Mouse (Mus musculus): ENCODE results near the gene Topors.

Gene Topors

DNA sequence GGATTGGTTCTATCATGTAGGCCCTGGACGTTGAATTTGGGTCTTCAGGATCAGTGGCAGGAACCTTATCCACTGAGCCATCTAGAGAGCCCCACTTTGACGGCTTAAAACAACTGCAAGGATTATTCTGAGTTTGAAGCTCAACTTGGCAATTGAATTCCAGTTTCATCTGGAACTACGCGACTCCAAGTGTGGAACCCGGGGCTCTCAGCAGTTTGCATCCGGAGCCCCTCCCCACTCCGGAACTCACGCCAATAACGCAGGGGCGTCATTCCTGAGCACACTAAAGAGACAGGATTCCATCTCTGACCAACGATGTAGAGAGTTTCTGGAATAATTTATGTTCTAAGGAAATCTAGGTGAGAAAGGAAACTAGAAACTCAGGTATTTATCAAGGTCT, 42.5 kb downstream of the Topors start:
- Histone ChIP-seq H3K9me3 (ENCODE audit: low read length) (no peaks in the 10 kb centered on the region), H3K4me1 (replicated peaks; ENCODE audit: low read depth, low read length) (peaks cover 80% of the 10 kb centered on the region), H3K27me3 (ENCODE audit: insufficient read depth, low read length) (no peaks in the 10 kb centered on the region), H3K36me3 (ENCODE audit: insufficient read depth, low read length) (peaks cover 22% of the 10 kb centered on the region), H3K4me3 (replicated peaks; ENCODE audit: low read length) (peak overlapping the region; percentile 55)
- TF ChIP-seq NANOG (IDR thresholded peaks at IDR 0.05; ENCODE audit: borderline replicate concordance, low read length) (0 out of 2 replicates have a peak, but pooled peaks have one; percentile 5), POU5F1 (IDR thresholded peaks at IDR 0.05; ENCODE audit: borderline replicate concordance, low read length) (no peak)

DNA sequence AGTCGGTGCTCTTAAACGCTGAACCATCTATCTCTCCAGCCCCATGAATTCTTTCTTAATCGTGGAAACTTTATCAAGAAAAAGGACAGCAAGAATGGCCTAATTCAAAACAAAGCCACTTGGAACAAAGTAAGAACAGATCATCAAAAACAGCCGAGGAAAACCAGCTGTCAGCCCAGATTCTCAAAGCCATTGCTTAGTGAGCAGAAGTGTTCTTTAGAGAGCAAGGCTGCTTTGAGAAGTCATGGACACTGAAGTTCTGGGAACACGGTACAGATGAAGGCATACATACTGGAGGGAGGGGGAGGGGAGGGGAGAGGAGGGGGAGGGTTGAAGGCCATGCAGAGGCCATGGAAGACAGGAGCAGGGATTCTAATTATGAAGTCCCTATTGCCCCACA, 43.6 kb downstream of the Topors start:
- Histone ChIP-seq H3K9me3 (ENCODE audit: low read length) (no peaks in the 10 kb centered on the region), H3K27me3 (ENCODE audit: insufficient read depth, low read length) (no peaks in the 10 kb centered on the region), H3K4me3 (replicated peaks; ENCODE audit: low read length) (no peak overlapping the region), H3K4me1 (replicated peaks; ENCODE audit: low read depth, low read length) (peaks cover 86% of the 10 kb centered on the region), H3K36me3 (ENCODE audit: insufficient read depth, low read length) (peaks cover 22% of the 10 kb centered on the region)
- TF ChIP-seq POU5F1 (IDR thresholded peaks at IDR 0.05; ENCODE audit: borderline replicate concordance, low read length) = no peak
- TF ChIP-seq NANOG (IDR thresholded peaks at IDR 0.05; ENCODE audit: borderline replicate concordance, low read length) = no peak
- no peak for TF ChIP-seq CTCF (conservative IDR thresholded peaks at IDR 0.05; ENCODE audit: low read length)

- Histone ChIP-seq H3K36me3 (ENCODE audit: insufficient read depth, low read length) (peaks cover 47% of the 10 kb centered on the region), H3K4me1 (replicated peaks; ENCODE audit: low read depth, low read length) (peaks cover 75% of the 10 kb centered on the region), H3K27me3 (ENCODE audit: insufficient read depth, low read length) (no peaks in the 10 kb centered on the region), H3K9me3 (ENCODE audit: low read length) (peaks cover 11% of the 10 kb centered on the region), H3K4me3 (replicated peaks; ENCODE audit: low read length) (peak overlapping the region; percentile 53)
- no peak for TF ChIP-seq NANOG (IDR thresholded peaks at IDR 0.05; ENCODE audit: borderline replicate concordance, low read length)
- TF ChIP-seq POU5F1 (IDR thresholded peaks at IDR 0.05; ENCODE audit: borderline replicate concordance, low read length) = no peak
- no peak for TF ChIP-seq CTCF (conservative IDR thresholded peaks at IDR 0.05; ENCODE audit: low read length)
Measured at GRCm38 (mm10) chr4:40221876-40222585, 47.6 kb downstream of the Topors start.

GRCm38 (mm10) chr4:40221004-40221760, 48.5 kb downstream of the Topors start:
- H3K9me3 ChIP-seq (ENCODE audit: low read length) = peaks cover 11% of the 10 kb centered on the region
- peak overlapping the region; percentile 74 for H3K4me3 ChIP-seq (replicated peaks; ENCODE audit: low read length)
- TF ChIP-seq CTCF (conservative IDR thresholded peaks at IDR 0.05; ENCODE audit: low read length) = no peak
- no peak for TF ChIP-seq NANOG (IDR thresholded peaks at IDR 0.05; ENCODE audit: borderline replicate concordance, low read length)
- no peak for TF ChIP-seq POU5F1 (IDR thresholded peaks at IDR 0.05; ENCODE audit: borderline replicate concordance, low read length)
- peaks cover 67% of the 10 kb centered on the region for H3K4me1 ChIP-seq (replicated peaks; ENCODE audit: low read depth, low read length)
- peaks cover 55% of the 10 kb centered on the region for H3K36me3 ChIP-seq (ENCODE audit: insufficient read depth, low read length)
- H3K27me3 ChIP-seq (ENCODE audit: insufficient read depth, low read length) = no peaks in the 10 kb centered on the region

GRCm38 (mm10) chr4:40220437-40220836, 49.2 kb downstream of the Topors start:
- Histone ChIP-seq H3K27me3 (ENCODE audit: insufficient read depth, low read length) (no peaks in the 10 kb centered on the region), H3K36me3 (ENCODE audit: insufficient read depth, low read length) (peaks cover 58% of the 10 kb centered on the region), H3K4me3 (replicated peaks; ENCODE audit: low read length) (peak overlapping the region; percentile 74), H3K4me1 (replicated peaks; ENCODE audit: low read depth, low read length) (peaks cover 59% of the 10 kb centered on the region), H3K9me3 (ENCODE audit: low read length) (peaks cover 11% of the 10 kb centered on the region)
- no peak for TF ChIP-seq CTCF (conservative IDR thresholded peaks at IDR 0.05; ENCODE audit: low read length)

- peak overlapping the region; percentile 74; the same call in 1 of the 2 replicates for H3K4me3 ChIP-seq (replicated peaks; ENCODE audit: low read length)
- TF ChIP-seq CTCF (conservative IDR thresholded peaks at IDR 0.05; ENCODE audit: low read length) = peak; percentile 28; the same call in 1 of the 2 replicates
- no peak for TF ChIP-seq NANOG (IDR thresholded peaks at IDR 0.05; ENCODE audit: borderline replicate concordance, low read length)
Measured at GRCm38 (mm10) chr4:40218382-40218781, 51.3 kb downstream of the Topors start.

GRCm38 (mm10) chr4:40217910-40218309, 51.7 kb downstream of the Topors start:
- Histone ChIP-seq H3K9me3 (ENCODE audit: low read length) (peaks cover 11% of the 10 kb centered on the region), H3K4me1 (replicated peaks; ENCODE audit: low read depth, low read length) (peaks cover 45% of the 10 kb centered on the region), H3K36me3 (ENCODE audit: insufficient read depth, low read length) (peaks cover 62% of the 10 kb centered on the region), H3K4me3 (replicated peaks; ENCODE audit: low read length) (no peak overlapping the region), H3K27me3 (ENCODE audit: insufficient read depth, low read length) (no peaks in the 10 kb centered on the region)
- TF ChIP-seq NANOG (IDR thresholded peaks at IDR 0.05; ENCODE audit: borderline replicate concordance, low read length) (no peak), POU5F1 (IDR thresholded peaks at IDR 0.05; ENCODE audit: borderline replicate concordance, low read length) (no peak), CTCF (conservative IDR thresholded peaks at IDR 0.05; ENCODE audit: low read length) (peak; percentile 48)

More at GRCm38 (mm10) chr4:40218382-40218781, 51.3 kb downstream of the Topors start:
- peaks cover 47% of the 10 kb centered on the region for H3K4me1 ChIP-seq (replicated peaks; ENCODE audit: low read depth, low read length)
- H3K27me3 ChIP-seq (ENCODE audit: insufficient read depth, low read length) = no peaks in the 10 kb centered on the region
- peaks cover 11% of the 10 kb centered on the region for H3K9me3 ChIP-seq (ENCODE audit: low read length)
- peaks cover 60% of the 10 kb centered on the region for H3K36me3 ChIP-seq (ENCODE audit: insufficient read depth, low read length)

- no peak overlapping the region for H3K4me3 ChIP-seq (replicated peaks; ENCODE audit: low read length)
- TF ChIP-seq POU5F1 (IDR thresholded peaks at IDR 0.05; ENCODE audit: borderline replicate concordance, low read length) = no peak
- no peak for TF ChIP-seq NANOG (IDR thresholded peaks at IDR 0.05; ENCODE audit: borderline replicate concordance, low read length)
- TF ChIP-seq CTCF (conservative IDR thresholded peaks at IDR 0.05; ENCODE audit: low read length) = no peak
- H3K9me3 ChIP-seq (ENCODE audit: low read length) = no peaks in the 10 kb centered on the region
- peaks cover 91% of the 10 kb centered on the region for H3K36me3 ChIP-seq (ENCODE audit: insufficient read depth, low read length)
- H3K4me1 ChIP-seq (replicated peaks; ENCODE audit: low read depth, low read length) = no peaks in the 10 kb centered on the region; the same call in 1 of the 2 replicates
- H3K27me3 ChIP-seq (ENCODE audit: insufficient read depth, low read length) = no peaks in the 10 kb centered on the region
Measured at GRCm38 (mm10) chr4:40212177-40212576, 57.5 kb downstream of the Topors start.
